Mouse (Mus musculus) lung, embryonic 16.5 days (tissue): ENCODE measurements around the gene Usp29. TPM values are rescaled to one million over a fixed set of nuclear protein-coding genes. Genes with fewer than 3 reads are reported as not detected.

Experiments
- ATAC-seq: fragments of 200-750 bp; cut with Nextera tagmentation; 2 replicates; pipeline ENCODE4 v1.8.0; 2017; ENCODE audit warnings: low read depth, mild to moderate bottlenecking, moderate library complexity
- H3K27ac ChIP-seq: fragments of 300-500 bp; sonication (generic); 2 replicates; pipeline ENCODE4 v1.5.1; 2014; ENCODE audit warnings: mild to moderate bottlenecking, control low read depth, low read length
- H3K27me3 ChIP-seq: fragments of 300-500 bp; sonication (generic); 2 replicates; pipeline ENCODE4 v1.6.1; 2014; ENCODE audit warnings: low read depth, low read length, mixed read lengths; ENCODE audit not compliant: control insufficient read depth, insufficient read depth
- H3K36me3 ChIP-seq: fragments of 300-500 bp; sonication (generic); 2 replicates; pipeline ENCODE4 v1.6.1; 2014; ENCODE audit warnings: low read length; ENCODE audit not compliant: control insufficient read depth, insufficient read depth
- H3K4me1 ChIP-seq: fragments of 300-500 bp; sonication (generic); replicated peaks from 2 replicates; pipeline ENCODE4 v1.6.1; 2014; ENCODE audit warnings: low read length, mixed read lengths; ENCODE audit not compliant: control insufficient read depth, insufficient read depth
- H3K4me2 ChIP-seq: fragments of 300-500 bp; sonication (generic); 2 replicates; pipeline ENCODE4 v1.6.1; 2014; ENCODE audit warnings: low read depth, low read length, control low read depth
- H3K4me3 ChIP-seq: fragments of 300-500 bp; sonication (generic); 2 replicates; pipeline ENCODE4 v1.5.1; 2014; ENCODE audit warnings: mild to moderate bottlenecking, low read length, control low read depth
- H3K9ac ChIP-seq: fragments of 300-500 bp; sonication (generic); 2 replicates; pipeline ENCODE4 v1.6.1; 2014; ENCODE audit warnings: low read length, control low read depth
- H3K9me3 ChIP-seq: fragments of 300-500 bp; sonication (generic); 2 replicates; pipeline ENCODE4 v1.6.1; 2016; ENCODE audit warnings: low read length; ENCODE audit not compliant: control insufficient read depth
- WGBS: fragments of 180-500 bp; shearing (Covaris S2); extraction: QIAGEN DNeasy Blood & Tissue Kit; methylation state at CpG from one replicate; pipeline ENCODE4 v1.1.7; 2014; 5-methylcytosine and 5-hydroxymethylcytosine counted together
- polyA plus RNA-seq: library from polyadenylated mRNA; unstranded; fragments of >200 nt; fragmentation: Nextera tagmentation; extraction: Ambion mirVana; gene quantifications from 2 replicates; pipeline ENCODE4 v1.2.1, GENCODE M21; 2015

Gene Usp29
- polyA plus RNA-seq, 1 experiment from 2014 or later: 5.1 TPM

DNA sequence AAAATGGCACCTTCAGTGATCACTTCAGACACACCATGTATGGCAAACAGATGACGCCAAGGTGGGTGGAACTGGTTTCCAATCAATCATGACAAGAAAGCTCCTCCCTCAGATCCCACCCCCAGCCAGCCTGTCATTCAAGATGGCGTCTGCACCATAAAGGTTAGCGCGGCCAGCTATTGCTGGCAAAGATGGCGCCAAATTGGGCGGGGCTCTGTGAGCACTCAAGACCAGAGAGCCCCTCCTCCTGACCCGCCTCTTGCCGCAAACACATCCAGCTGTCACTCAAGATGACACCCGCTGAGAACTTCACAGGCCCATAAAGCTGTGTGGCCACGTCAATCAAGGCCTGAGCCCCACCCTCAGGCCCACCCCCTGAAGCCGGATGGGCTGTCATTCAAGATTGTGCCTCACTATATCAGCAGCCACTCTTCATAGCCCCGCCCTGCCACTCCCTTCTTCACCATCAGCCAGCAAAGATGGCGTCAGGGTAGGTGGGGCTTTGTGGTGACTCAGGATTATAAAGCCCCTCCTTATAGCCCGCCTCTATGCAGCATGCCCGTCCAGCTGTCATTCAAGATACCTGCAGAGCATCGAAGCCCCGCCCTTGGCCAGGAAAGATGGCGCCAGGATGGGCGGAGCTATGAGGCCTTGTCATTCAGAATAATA lies 2.0 kb upstream of the Usp29 start:
- Histone ChIP-seq H3K4me1 (0 out of 2 replicates have a peak, but pooled peaks cover 2% of the 10 kb centered on the region), H3K27me3 (no peaks in the 10 kb centered on the region), H3K4me3 (peak overlapping the region; percentile 64), H3K9me3 (peaks cover 26% of the 10 kb centered on the region), H3K4me2 (peak overlapping the region; percentile 50), H3K9ac (no peak overlapping the region), H3K36me3 (peaks cover 3% of the 10 kb centered on the region; the same call in 1 of the 2 replicates), H3K27ac (peak overlapping the region; percentile 94)
- ATAC-seq: peak; percentile 82
- WGBS: 50% methylated on average over 19 of the region's 19 CpGs

DNA sequence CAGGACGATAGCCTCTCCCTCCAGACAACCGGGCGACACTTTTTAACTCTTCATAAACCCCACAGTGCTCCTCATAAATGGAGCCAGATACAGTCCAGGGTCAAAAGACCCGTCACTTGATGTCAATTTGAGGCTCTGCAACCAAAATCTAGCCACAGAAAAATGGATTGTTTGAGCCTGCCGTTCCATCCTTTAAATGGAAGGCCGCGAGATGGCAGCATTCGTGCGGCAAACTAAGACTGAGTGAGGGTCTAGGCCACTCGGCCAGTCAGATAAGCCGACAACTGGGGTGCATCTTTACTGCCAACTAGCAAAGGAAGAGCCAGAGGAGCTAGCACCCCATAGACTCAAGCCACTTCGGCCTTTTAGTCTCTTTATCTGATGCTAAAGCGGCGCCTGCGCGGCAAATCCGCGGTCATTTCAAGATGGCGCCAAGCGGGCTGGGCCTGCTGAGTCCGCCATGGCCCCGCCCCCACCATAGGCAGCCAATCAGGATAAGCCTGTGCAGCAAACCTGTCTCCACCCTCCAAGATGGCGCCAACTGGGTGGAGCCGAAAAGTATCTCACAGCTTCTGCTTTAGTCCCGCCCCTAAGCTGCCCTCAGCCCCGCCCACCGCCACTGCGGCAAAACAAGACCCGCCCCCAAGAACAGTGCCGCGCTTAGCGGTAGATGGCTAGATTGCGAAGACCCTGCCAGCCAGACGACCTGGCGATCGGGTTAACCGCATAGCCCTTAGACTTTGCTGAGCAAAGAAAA lies 1.1 kb upstream of the Usp29 start:
- ATAC-seq: peak; percentile 74

DNA sequence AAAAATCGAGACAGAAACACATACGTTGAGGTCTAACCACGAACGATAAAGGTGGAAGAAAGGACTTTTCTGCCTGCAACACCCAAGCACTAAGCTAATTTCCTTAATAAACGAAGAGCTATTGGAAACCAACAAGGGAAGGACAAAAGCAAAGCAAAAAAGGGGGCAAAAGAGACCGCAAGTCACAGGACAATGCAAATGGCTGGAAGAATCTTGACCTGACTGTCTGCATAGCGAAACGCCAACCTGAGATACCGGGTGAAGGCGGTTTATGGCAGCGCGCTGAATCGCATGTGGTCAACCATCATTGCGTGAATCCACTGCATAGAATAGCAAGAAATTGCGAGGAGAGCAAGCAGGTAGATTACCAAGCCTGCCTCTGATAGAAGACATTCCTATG lies 423 bp downstream of the Usp29 start:
- H3K9ac ChIP-seq: peak overlapping the region; percentile 57
- H3K27me3 ChIP-seq: no peaks in the 10 kb centered on the region
- no peaks in the 10 kb centered on the region for H3K36me3 ChIP-seq
- peak overlapping the region; percentile 64 for H3K4me3 ChIP-seq
- no peak for ATAC-seq
- peak overlapping the region; percentile 39; the same call in 1 of the 2 replicates for H3K27ac ChIP-seq
- peaks cover 26% of the 10 kb centered on the region for H3K9me3 ChIP-seq
- 0 out of 2 replicates have a peak, but pooled peaks cover 2% of the 10 kb centered on the region for H3K4me1 ChIP-seq
- H3K4me2 ChIP-seq: peak overlapping the region; percentile 61
- 52% methylated on average over 15 of the region's 15 CpGs for WGBS

More for the DNA sequence above, 1.1 kb upstream of the Usp29 start:
- WGBS: 44% methylated on average over 37 of the region's 37 CpGs
- H3K4me2 ChIP-seq: peak overlapping the region; percentile 61
- peak overlapping the region; percentile 74 for H3K9ac ChIP-seq
- peaks cover 3% of the 10 kb centered on the region; the same call in 1 of the 2 replicates for H3K36me3 ChIP-seq
- peak overlapping the region; percentile 94 for H3K27ac ChIP-seq
- no peaks in the 10 kb centered on the region for H3K27me3 ChIP-seq
- peaks cover 26% of the 10 kb centered on the region for H3K9me3 ChIP-seq
- 0 out of 2 replicates have a peak, but pooled peaks cover 2% of the 10 kb centered on the region for H3K4me1 ChIP-seq
- H3K4me3 ChIP-seq: peak overlapping the region; percentile 64

DNA sequence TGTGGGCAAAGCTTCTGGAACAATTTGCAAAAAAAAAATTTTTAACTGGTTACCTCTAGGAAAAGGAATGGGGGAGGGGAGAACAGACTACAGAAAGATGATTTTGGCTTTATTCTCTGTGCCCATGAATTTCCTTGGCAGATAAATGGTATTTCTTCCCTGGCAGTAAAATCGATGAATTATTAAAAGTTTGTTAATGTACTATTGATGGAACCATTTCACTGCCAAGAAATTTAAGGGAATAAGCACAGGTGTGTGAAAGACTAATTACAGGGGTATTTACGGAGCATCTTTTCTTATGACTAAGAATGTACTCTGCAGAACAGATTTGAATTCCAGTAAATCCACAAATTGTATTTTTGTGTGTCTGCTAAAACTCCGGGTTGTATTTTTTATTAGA lies 995 bp downstream of the Usp29 start:
- no peak overlapping the region for H3K9ac ChIP-seq
- peak overlapping the region; percentile 64 for H3K4me3 ChIP-seq
- no peaks in the 10 kb centered on the region for H3K36me3 ChIP-seq
- ATAC-seq: no peak
- WGBS: 48% methylated on average over 3 of the region's 3 CpGs
- H3K4me1 ChIP-seq: 0 out of 2 replicates have a peak, but pooled peaks cover 2% of the 10 kb centered on the region
- peaks cover 26% of the 10 kb centered on the region for H3K9me3 ChIP-seq
- H3K27me3 ChIP-seq: no peaks in the 10 kb centered on the region
- H3K4me2 ChIP-seq: peak overlapping the region; percentile 61
- H3K27ac ChIP-seq: no peak overlapping the region

DNA sequence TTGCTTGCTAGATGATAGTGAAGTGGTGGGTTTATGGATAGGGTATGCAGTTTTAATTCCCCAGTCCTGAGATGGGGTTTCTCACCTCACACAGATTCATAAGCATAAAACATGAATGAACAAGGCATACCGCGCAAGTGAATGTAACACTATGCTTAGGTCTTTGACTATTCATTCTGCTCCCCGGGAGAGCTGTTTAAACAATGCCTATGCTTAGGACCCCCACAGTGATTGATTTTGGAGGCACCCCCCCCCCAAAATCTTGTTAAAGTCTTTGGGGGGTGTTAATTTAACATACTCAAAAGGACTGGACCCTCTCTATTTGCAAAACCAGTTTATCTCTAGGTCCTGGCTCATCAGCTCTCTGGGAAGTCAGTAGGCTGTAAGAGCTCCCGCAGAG lies 1.6 kb downstream of the Usp29 start:
- Histone ChIP-seq H3K4me3 (peak overlapping the region; percentile 64), H3K9ac (peak overlapping the region; percentile 47; the same call in 1 of the 2 replicates), H3K27ac (no peak overlapping the region), H3K36me3 (no peaks in the 10 kb centered on the region), H3K27me3 (no peaks in the 10 kb centered on the region), H3K4me2 (peak overlapping the region; percentile 61), H3K9me3 (peaks cover 25% of the 10 kb centered on the region), H3K4me1 (0 out of 2 replicates have a peak, but pooled peaks cover 1% of the 10 kb centered on the region)
- 53% methylated on average over 4 of the region's 4 CpGs for WGBS
- ATAC-seq: no peak

DNA sequence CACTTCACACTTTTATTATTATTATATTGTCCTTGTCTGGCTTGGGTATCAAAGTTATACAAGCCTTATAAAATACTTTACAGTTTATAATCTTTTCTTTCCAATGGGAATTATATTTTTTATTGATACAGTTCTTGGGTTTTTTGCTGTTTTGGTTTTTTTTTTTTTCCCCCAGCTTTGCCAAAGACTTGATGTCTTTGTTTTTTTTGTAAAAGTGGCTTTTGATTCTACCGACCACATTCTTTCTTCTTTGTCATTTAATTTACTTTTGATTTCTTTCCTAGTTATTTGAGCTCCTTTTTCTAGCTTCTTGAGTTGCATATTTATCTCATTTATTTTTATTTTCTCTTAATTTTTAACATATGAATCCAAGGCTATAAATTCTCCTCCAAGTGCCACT lies 5.7 kb downstream of the Usp29 start:
- Histone ChIP-seq H3K36me3 (no peaks in the 10 kb centered on the region), H3K27ac (no peak overlapping the region), H3K9me3 (no peaks in the 10 kb centered on the region), H3K4me1 (no peaks in the 10 kb centered on the region), H3K9ac (no peak overlapping the region), H3K27me3 (no peaks in the 10 kb centered on the region), H3K4me3 (no peak overlapping the region), H3K4me2 (no peak overlapping the region)
- 58% methylated on average over 1 of the region's 1 CpGs for WGBS
- ATAC-seq: no peak

DNA sequence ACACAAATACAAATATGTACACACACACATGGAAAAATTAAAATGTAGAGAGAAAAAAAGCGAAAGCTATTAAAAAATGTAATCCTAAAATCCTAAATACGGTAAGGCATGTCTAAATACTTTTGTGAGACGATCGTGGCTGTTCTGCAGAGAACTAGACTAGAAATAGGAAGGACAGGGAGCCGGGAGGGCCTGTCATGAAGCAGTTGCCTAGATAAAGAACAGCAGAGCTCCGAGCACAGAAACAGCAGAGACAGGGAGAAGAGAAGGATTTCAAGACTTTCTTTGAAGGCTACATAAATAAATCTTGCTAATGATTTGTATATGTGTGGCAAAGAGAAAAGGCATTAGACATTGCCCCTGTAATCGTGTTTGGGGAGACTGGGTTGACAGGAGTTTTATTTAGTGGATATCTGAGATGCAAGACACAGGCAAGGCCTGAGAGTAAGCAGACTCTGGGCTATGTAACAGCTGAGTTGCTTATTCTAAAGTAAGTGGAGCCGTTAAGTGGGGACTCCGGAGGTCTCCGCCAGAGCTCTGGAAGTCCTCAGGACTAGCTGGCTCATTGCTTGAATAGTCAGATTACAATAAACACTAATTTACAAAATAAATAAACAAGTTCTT lies 14.0 kb downstream of the Usp29 start:
- no peak overlapping the region for H3K4me2 ChIP-seq
- ATAC-seq: 0 out of 2 replicates have a peak, but pooled peaks have one; percentile 23
- H3K27ac ChIP-seq: no peak overlapping the region
- no peaks in the 10 kb centered on the region for H3K4me1 ChIP-seq
- H3K9me3 ChIP-seq: no peaks in the 10 kb centered on the region
- H3K27me3 ChIP-seq: no peaks in the 10 kb centered on the region
- WGBS: 31% methylated on average over 10 of the region's 10 CpGs
- no peak overlapping the region for H3K4me3 ChIP-seq
- H3K36me3 ChIP-seq: no peaks in the 10 kb centered on the region
- H3K9ac ChIP-seq: no peak overlapping the region

DNA sequence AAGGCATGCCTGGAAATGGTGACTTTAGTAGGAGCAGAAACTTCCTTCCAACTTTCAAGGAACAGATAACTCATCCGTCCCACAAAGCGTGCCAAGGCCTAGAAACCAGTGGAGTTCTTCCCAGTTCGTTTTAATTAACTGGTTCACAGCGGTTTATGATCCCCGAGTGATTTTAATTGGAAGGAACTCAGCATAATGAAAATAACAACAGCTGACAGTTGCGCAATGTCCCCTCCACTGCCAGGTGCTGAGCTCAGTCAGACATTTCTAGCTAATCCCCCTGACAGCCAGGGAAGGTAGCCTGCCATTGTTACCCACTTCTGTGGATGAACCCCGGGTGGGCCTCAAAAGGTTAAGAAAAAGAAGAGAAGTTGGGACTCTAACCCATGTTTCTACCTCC lies 18.8 kb downstream of the Usp29 start:
- H3K4me2 ChIP-seq: no peak overlapping the region
- H3K36me3 ChIP-seq: no peaks in the 10 kb centered on the region
- H3K4me3 ChIP-seq: no peak overlapping the region
- no peaks in the 10 kb centered on the region for H3K9me3 ChIP-seq
- H3K27me3 ChIP-seq: no peaks in the 10 kb centered on the region
- H3K27ac ChIP-seq: no peak overlapping the region
- peaks cover 3% of the 10 kb centered on the region; the same call in 1 of the 2 replicates for H3K4me1 ChIP-seq
- WGBS: 73% methylated on average over 7 of the region's 7 CpGs
- no peak for ATAC-seq
- no peak overlapping the region for H3K9ac ChIP-seq

DNA sequence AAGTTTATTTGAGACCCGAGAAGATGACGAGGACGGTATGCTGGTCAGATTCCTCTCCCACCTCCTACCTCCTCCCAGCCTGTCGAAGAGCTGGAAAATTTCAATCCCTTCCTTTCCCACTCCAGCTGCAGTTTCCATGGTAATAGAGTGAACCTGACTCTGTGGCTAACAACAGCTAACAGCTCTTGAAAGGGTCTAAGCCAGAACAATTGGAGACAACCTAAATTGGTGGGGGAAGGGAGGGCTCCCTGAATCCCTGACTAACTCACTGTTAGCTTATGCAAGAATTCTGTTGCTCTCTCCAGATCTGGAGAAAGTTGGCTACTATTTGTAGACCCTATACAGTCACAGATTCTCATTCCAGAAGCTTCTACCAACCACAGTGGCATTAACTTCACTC lies 23.1 kb downstream of the Usp29 start:
- H3K27me3 ChIP-seq: no peaks in the 10 kb centered on the region
- peak; percentile 82; the same call in 1 of the 2 replicates for ATAC-seq
- H3K9ac ChIP-seq: no peak overlapping the region
- no peak overlapping the region for H3K4me2 ChIP-seq
- peaks cover 3% of the 10 kb centered on the region; the same call in 1 of the 2 replicates for H3K4me1 ChIP-seq
- no peaks in the 10 kb centered on the region for H3K36me3 ChIP-seq
- WGBS: 30% methylated on average over 4 of the region's 4 CpGs
- no peak overlapping the region for H3K27ac ChIP-seq
- H3K9me3 ChIP-seq: no peaks in the 10 kb centered on the region
- no peak overlapping the region for H3K4me3 ChIP-seq
